Mouse (Mus musculus) G1E (cell line): ENCODE measurements around the gene Zfp536. TPM values are rescaled to one million over a fixed set of nuclear protein-coding genes. Genes with fewer than 3 reads are reported as not detected.

ENCODE experiments used
- ATAC-seq: 2 replicates; pipeline ENCODE4 v1.8.0; 2016; ENCODE audit warnings: mild to moderate bottlenecking; ENCODE audit not compliant: insufficient number of reproducible peaks, poor library complexity, low FRiP score, severe bottlenecking; ENCODE audit errors: extremely low read depth
- DNase-seq: peaks from one replicate; pipeline ENCODE4 v3.0.0; 2012; ENCODE audit warnings: low spot score
- H3K27me3 ChIP-seq: 2 replicates; pipeline ENCODE4 v1.6.1; 2012; ENCODE audit warnings: mild to moderate bottlenecking, low read length, inconsistent platforms; ENCODE audit not compliant: insufficient read depth
- H3K36me3 ChIP-seq: replicated peaks from 2 replicates; pipeline ENCODE3; 2012; ENCODE audit warnings: mild to moderate bottlenecking, inconsistent platforms
- H3K4me1 ChIP-seq: 2 replicates; pipeline ENCODE4 v1.6.1; 2012; ENCODE audit warnings: low read depth, low read length, inconsistent platforms, mixed read lengths; ENCODE audit not compliant: insufficient read depth
- H3K4me3 ChIP-seq: 2 replicates; pipeline ENCODE4 v1.5.1; 2012; ENCODE audit warnings: low read depth, mild to moderate bottlenecking, inconsistent platforms, low read length, moderate library complexity, mixed read lengths
- H3K9me3 ChIP-seq: replicated peaks from 2 replicates; pipeline ENCODE4 v1.6.1; 2012; ENCODE audit warnings: inconsistent platforms
- CTCF ChIP-seq: IDR thresholded peaks from 2 replicates; pipeline ENCODE4 v1.5.1; 2012; ENCODE audit warnings: low read depth, low read length, inconsistent platforms, mixed read lengths
- GATA1 ChIP-seq: IDR thresholded peaks from 2 replicates; pipeline ENCODE4 v1.6.1; 2012; ENCODE audit warnings: borderline replicate concordance, low read length, inconsistent platforms, mixed read lengths
- GATA2 ChIP-seq: IDR thresholded peaks from 2 replicates; pipeline ENCODE4 v1.6.1; 2012; ENCODE audit warnings: low read depth, low read length, inconsistent platforms, borderline replicate concordance
- POLR2AphosphoS5 ChIP-seq: IDR thresholded peaks from 2 replicates; pipeline ENCODE4 v1.6.1; 2012; ENCODE audit warnings: low read depth, low read length, inconsistent platforms; ENCODE audit not compliant: insufficient replicate concordance
- TAL1 ChIP-seq: conservative IDR thresholded peaks from 2 replicates; pipeline ENCODE4 v1.6.1; 2012; ENCODE audit warnings: low read depth, low read length, inconsistent platforms, mixed read lengths
- polyA plus RNA-seq: library from polyadenylated mRNA; stranded (reverse); fragments of >175 nt; gene quantifications from 2 replicates; pipeline ENCODE4 v1.2.3, GENCODE M21; 2012
- total RNA-seq, 2 experiments: library from RNA; stranded (forward) in 1 of 2; stranded (reverse) in 1 of 2; fragments of 200-1000 nt in 1 of 2; fragments of >200 nt in 1 of 2; fragmentation: Nextera tagmentation in 1 of 2; gene quantifications; 2 replicates each; pipeline ENCODE4 v1.2.3; 2014 to 2017

The Zfp536 gene
- total and polyA plus RNA-seq, 3 experiments: 0.22 TPM; not detected in 2

DNA sequence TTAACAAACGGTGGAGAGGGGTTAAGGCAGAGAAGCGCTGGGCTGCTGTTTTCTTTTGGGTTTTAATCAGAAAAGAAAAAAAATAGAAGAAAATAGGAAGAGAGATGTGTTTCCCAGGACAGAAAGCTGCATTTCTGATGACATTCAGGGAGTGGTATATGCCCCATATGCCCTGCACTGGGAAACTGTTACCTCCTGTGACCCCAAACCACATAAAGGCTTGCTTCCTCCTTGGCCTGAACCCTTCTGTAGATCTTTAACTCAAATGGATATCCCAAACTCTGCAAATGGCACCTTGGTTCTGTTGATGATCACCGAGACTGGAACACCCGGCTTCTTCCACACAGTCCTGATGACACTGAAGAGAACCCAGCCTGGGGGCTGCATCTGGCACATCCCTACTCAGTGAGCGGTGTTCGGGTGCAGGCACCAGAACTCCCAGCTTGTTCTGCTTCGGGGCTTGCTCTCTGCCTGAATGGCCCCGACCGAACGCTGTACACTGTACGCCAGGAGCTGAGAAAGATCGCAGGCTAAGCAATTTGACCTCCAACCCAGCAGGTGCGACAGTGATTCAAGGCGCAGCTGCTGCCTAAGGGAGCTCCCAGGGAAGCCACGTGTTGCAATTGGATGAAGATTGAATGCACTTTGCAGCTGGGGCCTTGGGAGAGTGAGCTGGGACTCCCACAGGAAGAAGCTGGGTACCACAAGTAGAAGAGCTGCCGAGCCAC lies 334.2 kb downstream of the Zfp536 start:
- Histone ChIP-seq H3K4me3 (no peak overlapping the region), H3K9me3 (peaks cover 50% of the 10 kb centered on the region), H3K27me3 (no peaks in the 10 kb centered on the region), H3K4me1 (no peaks in the 10 kb centered on the region), H3K36me3 (no peaks in the 10 kb centered on the region)
- ATAC-seq (no peak), DNase-seq (no peak)
- TF ChIP-seq POLR2AphosphoS5: no peak
- no peak for TF ChIP-seq GATA2
- no peak for TF ChIP-seq CTCF
- no peak for TF ChIP-seq GATA1
- TF ChIP-seq TAL1: no peak

DNA sequence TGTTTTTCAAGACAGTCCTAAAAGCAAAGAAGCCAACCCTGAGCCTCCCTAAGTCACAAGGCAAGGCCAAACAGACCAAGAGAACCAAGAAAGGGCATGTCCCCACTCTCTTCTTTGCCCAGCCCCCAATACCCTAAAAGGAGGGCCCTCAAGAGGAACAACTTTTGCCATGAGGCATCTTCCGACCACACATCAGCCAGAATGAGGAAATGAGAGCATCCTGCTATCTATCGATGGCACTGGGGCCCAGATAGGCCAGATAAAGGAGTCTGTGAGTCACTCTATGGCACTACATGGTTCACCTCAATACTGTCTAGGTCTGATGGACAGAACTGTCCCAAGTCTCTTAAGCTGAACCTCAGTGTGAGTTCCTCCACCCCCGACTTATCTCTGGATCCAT lies 335.6 kb downstream of the Zfp536 start:
- Histone ChIP-seq H3K4me1 (no peaks in the 10 kb centered on the region), H3K27me3 (no peaks in the 10 kb centered on the region), H3K9me3 (peaks cover 50% of the 10 kb centered on the region), H3K36me3 (no peaks in the 10 kb centered on the region), H3K4me3 (no peak overlapping the region)
- DNase-seq: no peak
- TF ChIP-seq CTCF (no peak), TAL1 (no peak), GATA1 (no peak), POLR2AphosphoS5 (no peak), GATA2 (no peak)
- no peak for ATAC-seq

DNA sequence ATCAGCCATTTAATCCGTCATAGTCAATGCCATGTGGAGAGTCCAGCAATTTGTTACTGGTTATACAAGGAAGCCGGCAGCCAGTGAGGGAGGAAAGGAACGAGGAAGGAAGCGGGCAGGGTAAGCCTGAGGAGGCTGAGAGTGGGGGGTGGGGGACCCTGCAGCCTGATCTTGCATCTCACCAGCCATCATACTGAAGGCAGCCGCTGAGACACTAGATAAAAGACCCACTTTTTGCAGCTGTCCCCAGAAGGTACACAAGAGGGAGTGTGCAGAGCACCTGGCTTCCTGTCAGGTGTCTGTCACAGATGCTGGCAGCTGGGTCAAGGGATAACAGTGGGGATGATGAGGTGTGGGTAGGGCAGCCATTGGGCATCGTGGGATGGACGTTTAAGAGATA lies 340.3 kb downstream of the Zfp536 start:
- Histone ChIP-seq H3K4me3 (no peak overlapping the region), H3K27me3 (no peaks in the 10 kb centered on the region), H3K9me3 (peaks cover 58% of the 10 kb centered on the region), H3K4me1 (no peaks in the 10 kb centered on the region), H3K36me3 (no peaks in the 10 kb centered on the region)
- no peak for ATAC-seq
- DNase-seq: no peak
- no peak for TF ChIP-seq TAL1
- no peak for TF ChIP-seq CTCF
- TF ChIP-seq GATA1: no peak
- TF ChIP-seq GATA2: no peak
- TF ChIP-seq POLR2AphosphoS5: no peak

DNA sequence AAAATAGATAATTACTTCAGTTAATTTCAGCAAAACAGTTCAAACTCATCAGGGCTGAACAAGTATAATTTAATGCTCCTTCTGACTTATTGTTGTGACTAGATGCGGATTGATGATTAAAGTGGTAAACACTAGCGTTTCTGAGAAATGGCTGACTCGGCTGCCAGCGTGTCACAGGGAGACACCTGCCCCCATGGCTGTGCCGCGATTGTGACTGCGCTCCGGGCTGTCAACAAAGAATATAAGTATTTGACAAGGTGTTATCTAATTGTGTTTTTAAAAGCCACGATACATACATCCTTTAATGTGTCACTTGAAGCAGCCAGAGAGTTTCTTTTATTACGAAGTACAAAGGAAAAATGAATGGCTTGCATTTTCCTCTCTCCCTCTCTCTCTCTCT lies 342.0 kb downstream of the Zfp536 start:
- Histone ChIP-seq H3K27me3 (no peaks in the 10 kb centered on the region), H3K4me3 (no peak overlapping the region), H3K9me3 (peaks cover 57% of the 10 kb centered on the region), H3K36me3 (no peaks in the 10 kb centered on the region), H3K4me1 (no peaks in the 10 kb centered on the region)
- DNase-seq (no peak), ATAC-seq (no peak)
- no peak for TF ChIP-seq GATA2

DNA sequence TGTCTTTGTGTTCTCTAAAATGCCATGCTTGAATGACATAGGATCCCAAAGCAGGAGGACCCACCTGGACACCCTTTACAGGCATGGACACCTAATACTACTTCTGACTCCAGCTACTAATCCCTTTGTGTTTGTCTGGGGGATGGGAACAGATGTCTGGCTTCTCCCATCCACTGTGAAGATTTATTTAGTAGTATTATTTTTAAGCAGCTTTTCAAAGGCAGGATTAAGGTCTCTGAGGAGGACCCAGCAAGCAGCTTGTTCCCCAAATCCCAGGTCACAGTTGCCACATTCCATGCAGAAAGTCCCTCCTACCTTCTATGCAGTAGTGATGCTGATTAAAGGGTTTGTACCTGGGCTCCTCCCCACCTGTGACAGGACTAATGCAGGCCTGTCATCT lies 347.4 kb downstream of the Zfp536 start:
- DNase-seq: no peak
- Histone ChIP-seq H3K4me3 (no peak overlapping the region), H3K36me3 (no peaks in the 10 kb centered on the region), H3K9me3 (peaks cover 64% of the 10 kb centered on the region), H3K27me3 (no peaks in the 10 kb centered on the region), H3K4me1 (no peaks in the 10 kb centered on the region)
- no peak for ATAC-seq
- TF ChIP-seq CTCF: no peak
- no peak for TF ChIP-seq GATA2
- no peak for TF ChIP-seq POLR2AphosphoS5
- no peak for TF ChIP-seq TAL1
- no peak for TF ChIP-seq GATA1

DNA sequence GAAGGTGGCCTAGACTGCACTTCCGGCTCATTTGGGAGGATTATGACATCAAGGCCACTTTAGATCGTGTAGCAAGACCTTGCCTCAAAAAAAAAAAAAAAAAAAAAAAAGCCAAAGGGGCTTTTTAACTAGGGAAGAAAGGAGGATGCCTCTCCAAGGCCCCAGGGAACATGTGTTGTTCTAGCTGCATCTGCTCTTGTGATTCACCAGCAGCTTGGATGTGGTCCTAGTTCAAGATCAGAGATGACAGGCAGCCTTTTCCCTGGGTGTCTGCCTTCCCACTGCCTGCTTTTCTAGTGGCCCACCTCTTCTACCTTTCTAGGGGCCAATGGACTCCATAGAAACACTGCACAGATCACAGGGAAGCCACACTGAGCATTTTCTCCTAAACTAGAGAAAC lies 350.5 kb downstream of the Zfp536 start:
- Histone ChIP-seq H3K4me1 (no peaks in the 10 kb centered on the region), H3K4me3 (no peak overlapping the region), H3K27me3 (no peaks in the 10 kb centered on the region), H3K36me3 (no peaks in the 10 kb centered on the region), H3K9me3 (peaks cover 48% of the 10 kb centered on the region)
- TF ChIP-seq POLR2AphosphoS5 (no peak), GATA2 (no peak), GATA1 (no peak), CTCF (no peak), TAL1 (no peak)
- DNase-seq: no peak
- ATAC-seq: no peak

Other genes starting within 250 kb of the Zfp536 start
- 109 and 130 TPM in 2 replicates for gene Uri1, start 249.9 kb upstream of the Zfp536 start, total RNA-seq (2014; fragmentation: Nextera tagmentation)
- gene Uri1, start 249.9 kb upstream of the Zfp536 start, total RNA-seq (2017): 56.3 and 64.1 TPM in 2 replicates
- 30.6 and 32.5 TPM in 2 replicates for gene Uri1, start 249.9 kb upstream of the Zfp536 start, polyA plus RNA-seq